Mouse (Mus musculus) telencephalon, adult 2 months (tissue): ENCODE data around the gene Commd3.

Experiments
- DNase-seq: peaks from one replicate; pipeline ENCODE4 v3.0.0-alpha.2; 2011; ENCODE audit warnings: low read depth, low spot score

The Commd3 gene

DNA sequence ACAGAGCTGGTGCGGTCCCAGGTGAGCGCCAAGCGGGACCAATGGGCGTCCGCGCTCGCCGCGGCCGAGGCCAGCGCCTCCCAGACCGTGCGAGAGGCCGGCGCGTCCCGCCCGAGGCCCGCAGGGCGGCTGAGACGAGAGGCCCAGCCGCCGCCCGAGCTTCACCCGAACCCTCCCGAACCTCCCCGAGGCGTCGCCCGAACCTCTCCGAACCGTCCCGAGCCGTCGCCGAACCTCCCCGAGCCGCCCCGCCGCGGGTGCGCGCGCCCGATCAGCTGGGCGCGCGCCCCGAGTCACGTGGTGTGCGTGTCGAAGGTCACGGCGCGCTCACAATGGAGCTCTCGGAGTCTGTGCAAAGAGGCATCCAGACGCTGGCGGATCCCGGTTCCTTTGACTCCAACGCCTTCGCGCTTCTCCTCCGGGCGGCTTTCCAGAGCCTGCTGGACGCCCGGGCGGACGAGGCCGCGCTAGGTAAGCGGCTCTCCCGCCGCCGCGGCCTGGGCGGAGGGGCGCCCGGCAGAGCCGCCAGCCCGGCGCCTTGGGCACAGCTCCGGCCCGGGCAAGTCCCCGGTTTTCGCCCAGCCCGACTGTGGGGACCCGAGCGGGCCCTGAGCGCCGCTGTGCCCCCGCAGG lies at the start of gene Commd3:
TSS of gene Commd3 (plus strand) at position 252 of the 633 bp plus-strand sequence.
- peak; percentile 78 for DNase-seq

DNA sequence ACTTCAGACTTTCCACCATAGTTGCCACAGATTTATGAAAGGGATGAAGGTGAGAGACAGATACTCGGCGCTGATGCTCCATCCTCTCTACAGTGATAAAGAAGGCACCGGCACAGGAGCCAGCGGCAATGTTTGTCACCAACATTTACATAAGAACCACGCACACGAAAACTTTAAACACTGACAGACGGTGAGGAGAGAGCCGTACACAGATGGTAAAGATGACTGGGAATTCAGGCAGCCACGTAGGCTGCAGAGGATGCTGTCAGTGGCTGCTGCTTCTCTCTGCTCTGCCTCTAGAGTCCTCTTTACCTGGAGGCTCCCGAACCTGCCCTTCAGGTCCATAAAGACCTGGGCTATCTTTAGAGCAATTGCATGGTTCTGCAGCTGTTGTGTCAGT lies 49.0 kb upstream of the Commd3 start:
- DNase-seq: peak; percentile 38

DNA sequence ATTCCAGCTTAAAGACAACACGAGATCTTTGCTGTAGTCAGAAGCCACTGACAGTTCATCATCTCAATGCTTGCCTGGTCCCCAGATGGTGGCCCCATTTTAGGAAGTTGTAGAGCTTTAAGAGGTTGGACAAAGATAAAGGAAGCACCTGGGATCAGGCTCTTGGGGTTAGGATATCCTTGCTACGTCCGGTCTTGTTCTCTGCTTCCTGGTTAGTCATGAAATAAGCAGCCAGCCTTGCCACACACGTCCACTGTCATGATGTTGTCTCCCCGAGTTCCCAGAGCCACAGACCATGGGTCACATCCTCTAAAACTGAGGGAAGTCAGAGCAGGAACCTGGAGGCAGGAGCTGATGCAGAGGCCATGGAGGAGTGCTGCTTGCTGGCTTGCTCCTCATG lies 41.6 kb upstream of the Commd3 start:
- no peak for DNase-seq

DNA sequence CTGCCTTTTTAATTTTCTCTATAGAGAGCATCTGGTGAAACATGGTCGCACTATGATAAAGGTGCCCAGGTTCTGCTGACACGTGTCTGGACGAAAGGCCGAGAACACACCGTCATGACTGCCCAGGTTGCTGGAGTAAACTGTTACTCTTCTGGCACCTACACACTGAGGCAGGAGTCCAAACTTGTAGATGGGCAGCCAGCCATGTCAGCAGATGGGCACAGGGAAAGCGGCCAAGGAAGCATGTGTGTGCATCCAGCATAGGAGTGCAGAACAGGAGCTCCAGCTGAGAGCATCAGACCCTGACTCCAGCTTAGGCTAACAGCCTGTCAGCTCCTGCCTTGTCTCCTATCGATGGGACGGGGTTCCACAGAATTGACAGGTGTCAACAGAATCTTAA lies 37.1 kb upstream of the Commd3 start:
- DNase-seq: peak; percentile 49

DNA sequence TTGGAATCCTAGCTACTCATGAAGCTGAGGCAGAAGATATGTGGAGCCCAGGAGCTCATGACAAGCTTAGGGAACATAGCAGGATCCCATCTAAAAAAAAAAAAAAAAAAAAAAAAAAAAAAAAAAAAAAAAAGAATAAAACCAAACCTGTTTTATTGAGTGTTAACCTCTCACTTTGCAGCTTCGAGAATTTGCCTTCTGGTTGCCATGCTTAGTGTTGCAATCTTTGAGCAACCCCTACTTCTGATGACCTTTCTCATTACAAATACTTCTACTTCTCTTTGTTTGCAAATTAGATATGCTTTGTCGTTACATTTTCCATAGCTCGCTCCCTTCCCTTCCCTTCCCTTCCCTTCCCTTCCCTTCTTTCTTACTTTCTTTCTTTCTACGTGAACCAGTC lies 23.6 kb upstream of the Commd3 start:
- no peak for DNase-seq

DNA sequence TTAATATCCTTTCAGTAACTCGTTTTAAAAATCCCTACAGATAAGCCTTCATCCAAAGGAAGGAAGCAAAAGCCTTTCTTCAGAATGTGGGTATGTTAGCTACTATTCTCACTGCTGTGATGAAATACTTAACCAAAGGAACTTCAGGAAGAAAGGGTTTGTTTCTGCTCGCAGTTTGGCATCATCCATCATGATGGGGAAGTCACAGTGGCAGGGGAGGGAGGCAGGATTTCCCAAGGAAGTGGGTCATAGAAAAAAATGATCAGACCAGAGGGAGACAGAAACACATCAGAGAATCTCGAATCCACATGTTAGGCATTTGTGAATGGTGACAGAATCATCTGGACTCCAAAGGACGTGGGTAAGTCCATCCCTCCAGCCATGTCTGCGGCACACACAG lies 17.4 kb upstream of the Commd3 start:
- DNase-seq: no peak

DNA sequence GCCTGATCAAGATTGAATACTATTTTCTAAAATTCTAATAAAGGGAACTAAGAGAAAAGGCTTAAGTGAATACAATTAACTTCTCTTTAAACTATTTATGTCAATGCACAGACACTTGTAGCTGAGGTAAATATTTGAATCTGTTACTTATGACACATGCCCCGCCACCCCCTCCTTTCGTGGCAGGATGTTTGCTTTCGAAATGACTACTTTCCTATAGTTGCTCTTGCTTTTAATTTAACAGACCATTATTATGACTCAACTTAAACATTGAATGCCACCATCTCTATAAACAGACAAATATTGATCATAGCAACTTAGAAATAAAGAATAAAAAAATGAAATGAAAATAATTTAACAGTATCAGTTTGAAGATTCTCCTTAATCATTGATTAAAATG lies 8.2 kb upstream of the Commd3 start:
- DNase-seq: no peak

DNA sequence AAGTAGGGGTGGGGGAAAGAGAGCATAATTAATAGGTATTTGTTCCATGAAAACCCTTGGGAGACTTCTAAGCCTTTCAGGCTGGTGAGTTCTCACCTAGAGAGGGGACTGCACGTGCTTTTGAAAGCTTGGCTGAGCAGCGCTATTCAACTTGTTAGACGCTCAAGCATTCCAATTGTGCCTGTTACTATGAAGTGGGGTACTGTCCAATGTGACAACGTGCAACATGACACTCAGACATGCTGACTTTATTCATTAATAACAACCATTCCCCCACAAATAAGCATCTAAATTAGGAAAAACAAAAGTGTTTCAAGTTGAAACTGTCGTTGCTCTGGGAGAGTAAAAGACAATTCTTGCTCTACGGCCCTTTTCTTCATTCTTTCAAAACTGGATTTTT lies 1.1 kb upstream of the Commd3 start:
- DNase-seq: no peak

DNA sequence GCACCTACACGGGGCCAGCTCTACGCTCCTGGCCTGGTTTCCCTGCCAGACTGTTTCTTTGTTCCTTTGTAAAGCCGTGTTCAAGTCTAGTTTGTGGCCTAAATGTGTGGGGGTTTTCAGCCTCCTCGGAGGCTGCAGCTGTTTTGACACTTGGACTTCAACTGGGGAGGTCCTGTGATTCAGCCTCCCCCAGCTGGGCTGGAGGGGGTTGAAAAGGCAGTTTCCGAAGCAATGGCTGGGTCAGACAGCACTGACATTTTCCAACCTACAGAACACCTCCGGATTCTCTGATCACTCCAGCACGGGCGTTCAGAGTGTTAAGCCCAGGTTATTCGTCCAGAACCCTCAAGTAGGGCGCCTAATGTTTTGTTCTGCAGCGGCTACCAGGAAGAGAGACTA lies 581 bp downstream of the Commd3 start:
- no peak for DNase-seq

DNA sequence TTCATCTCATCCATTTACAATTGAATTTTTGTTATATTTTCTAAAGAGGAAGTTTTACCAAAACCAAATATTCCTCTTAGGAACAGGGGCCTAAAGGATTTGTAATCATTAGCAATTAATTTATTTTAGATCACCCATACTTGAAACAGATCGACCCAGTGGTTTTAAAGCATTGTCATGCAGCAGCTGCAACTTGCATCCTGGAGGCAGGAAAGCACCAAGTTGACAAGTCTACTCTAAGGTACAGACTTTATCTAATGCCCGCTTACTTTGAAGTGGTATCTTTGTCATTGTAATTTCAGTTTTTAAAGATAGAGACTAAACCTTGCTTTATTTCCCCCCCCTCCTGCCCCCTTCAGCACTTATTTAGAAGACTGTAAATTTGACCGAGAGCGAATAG lies 1.6 kb downstream of the Commd3 start:
- DNase-seq: no peak

DNA sequence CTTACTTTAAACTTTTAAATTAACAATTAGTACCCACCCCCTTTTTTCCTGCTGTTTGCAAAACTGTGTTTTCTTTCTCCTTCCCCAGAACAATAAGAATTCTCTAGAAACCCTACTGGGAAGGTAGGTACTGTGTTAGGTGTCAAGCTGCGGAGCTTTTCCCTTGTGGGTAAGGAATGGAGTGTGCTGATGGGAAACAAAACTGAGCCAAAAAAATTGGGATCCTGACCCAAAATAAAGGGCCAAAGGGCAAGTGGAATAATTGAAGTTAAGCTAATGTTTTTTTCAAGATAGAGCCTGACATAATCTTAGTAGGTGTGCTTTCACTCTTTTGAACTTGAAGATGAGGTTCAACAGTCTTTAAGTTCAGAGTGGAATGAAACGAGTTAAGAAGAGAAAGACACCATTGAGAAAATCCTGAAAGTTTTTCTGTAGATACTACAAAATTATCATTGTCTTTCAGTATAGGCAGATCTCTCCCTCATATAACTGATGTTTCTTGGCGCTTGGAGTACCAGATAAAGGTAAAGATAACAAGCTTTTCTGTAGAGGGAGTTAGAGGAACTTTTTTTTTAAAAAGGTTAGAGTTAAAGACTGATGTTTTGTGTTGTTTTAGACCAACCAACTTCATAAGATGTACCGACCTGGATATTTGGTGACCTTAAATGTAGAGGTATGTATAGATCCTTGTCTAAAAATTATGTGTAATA lies 2.2 kb downstream of the Commd3 start:
- no peak for DNase-seq

DNA sequence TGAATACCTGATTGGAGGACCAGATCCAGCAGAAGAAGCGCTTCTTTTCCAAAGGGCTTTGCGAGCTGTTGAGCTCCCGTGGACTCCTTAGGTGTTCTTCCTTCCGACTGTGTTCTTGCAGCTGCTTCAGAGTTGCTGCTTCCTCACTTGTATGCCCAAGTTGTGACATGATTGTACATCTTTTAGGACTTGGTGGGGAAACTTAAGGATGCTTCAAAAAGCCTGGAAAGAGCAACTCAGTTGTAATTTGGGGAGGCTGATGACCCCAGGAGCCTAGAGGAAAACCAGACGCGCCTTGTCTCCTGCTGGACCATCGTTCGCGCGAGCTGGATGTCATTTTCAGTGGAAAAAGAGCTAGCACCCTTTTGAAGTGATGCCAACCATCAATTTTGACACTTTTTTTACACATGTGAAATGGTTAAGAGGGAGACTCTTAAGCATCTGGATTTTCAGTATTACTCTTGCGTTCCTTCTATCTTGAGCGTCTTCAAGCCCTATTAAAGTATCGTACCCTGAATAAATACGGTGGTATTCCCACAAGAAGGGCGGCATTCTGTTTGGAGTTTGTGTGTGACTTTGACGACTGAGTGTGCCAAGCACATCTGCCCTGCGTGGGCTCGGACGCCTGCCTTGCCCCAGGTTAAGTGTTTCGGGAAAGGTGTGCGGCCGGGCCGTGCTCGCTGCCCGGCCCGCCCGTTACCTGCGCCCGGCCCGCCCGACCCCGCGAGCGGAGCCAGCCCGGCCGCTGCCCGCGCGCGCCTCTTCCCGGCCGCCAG lies 3.7 kb downstream of the Commd3 start:
- DNase-seq: no peak

DNA sequence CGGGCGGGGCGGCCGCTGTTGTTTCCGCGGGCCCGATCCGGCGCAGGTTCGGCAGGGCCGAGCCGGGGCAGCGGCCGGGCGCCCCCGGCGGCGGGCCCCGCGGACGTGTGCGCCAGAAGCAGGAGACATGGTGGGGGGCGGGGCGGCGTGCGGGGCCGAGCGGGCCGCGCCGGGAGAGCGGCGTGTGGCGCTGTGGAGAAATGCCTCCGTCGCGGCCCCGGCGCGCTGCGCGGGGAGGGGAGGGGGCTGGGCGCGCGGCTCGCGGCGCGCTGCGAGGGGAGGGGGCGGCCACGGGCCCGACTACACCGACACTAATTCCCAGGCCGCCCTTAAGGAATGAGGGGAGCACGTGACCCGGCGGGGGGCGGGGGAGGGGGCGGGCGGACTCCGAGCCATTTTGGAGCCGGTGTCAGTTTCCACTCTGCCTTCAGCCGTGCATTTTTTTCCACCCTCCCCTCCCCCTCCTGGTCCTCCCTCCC lies 4.3 kb downstream of the Commd3 start:
- DNase-seq: no peak

DNA sequence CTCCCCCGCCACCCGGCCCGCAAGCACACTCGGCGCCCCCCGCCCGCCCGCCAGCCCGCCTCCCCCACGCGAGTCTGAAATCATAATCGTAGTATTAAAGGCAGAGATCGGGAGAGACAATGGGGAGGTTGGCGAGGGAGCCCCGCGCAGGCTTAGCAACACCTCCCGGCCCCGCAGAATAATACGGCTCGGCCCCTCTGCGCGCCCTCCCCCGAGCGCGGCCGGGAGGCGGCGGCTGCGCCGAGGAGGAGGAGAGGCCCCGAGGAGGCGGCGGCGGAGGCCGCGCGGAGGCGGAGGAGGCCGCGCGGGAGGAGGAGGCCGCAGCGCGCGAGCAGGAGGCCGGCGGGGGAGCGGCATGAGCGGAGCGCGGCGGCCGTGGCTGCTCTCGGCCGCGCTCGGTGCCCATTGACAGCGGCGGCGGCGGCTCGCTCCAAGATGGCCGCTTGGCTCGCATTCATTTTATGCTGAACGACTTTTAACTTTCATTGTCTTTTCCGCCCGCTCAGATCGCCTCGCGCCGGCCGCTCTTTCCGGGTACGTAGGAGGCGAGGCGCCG lies 4.8 kb downstream of the Commd3 start, which contains the start of gene Bmi1:
TSS of gene Bmi1 (plus strand) at position 83 of the 556 bp plus-strand sequence.
- no peak for DNase-seq

DNA sequence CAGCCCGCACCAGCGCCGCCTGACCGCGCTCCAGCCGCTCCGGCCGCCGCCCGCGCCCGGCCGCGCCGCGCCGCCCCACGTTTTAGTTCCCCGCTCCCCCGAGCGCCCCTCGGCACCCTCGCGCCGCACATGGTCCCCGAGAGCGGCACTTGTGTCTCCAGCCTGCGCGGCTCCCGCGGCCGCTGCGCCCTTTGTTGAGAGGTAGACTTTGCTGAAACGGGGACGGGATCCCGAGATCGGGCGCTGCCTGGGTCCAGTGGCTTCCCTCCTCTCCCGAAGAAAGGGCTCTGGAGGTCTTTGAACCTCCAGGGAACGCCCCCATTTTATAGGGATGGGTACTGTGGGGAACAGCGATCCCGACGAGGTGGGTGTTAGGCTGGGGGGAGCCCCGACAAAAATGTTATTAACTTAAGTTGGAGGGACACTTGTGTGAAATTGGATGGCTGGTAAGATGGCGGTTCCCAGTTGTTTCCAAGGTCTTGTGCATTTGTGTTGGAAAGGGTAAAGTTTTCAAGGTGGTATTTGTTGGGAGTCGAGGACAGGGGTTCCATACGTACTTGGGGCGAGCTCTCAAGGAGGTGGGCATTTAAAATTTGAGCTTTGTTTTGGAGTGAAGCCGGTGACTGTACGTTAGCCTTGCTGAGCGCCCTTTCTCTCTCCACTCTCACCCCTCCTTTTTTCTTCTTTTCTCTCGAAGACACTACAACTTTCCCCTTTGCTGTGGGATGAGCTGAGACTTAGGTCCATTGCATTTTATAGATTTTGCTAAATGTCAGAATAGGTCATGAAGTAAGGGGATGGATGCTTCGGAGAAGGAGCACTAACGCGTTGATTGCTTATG lies 5.7 kb downstream of the Commd3 start:
- no peak for DNase-seq

DNA sequence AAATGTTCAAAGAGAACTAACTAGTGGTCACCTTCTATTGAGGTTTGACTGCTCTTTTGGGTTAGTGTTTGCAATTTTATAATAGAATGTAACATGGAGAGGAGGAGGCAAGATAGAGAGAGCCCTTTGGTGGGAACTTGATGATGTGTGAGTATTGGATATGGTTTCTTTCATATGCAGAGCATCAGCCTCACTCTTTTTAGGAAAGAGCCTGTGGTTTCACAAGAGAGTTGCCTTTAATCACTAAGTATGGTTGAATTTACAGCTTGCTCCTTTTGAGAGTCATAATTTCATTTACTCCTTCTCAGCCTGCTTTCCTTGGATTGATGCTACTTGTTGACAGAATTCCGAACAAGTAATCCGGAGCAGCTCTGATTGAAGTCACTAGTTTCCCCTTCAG lies 7.5 kb downstream of the Commd3 start:
- no peak for DNase-seq

DNA sequence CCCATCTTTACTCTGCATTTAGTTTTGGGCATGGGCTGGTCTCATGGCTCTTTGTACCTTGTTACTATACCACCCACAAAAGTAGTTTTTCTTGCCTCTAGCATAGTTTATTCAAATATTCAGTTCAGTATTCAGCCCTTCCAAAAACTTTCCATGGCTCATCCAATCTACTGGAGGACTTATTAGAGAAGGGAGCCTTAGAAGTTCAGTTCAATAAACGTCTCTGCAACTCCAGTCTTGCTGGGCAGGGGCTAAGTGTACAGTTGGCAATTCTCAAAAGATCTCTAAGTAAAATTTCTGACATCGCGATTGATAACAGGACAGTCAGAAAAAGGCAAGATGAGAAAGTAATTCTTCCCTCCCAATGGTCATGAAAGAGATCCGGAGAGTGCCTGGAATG lies 8.3 kb downstream of the Commd3 start:
- no peak for DNase-seq

DNA sequence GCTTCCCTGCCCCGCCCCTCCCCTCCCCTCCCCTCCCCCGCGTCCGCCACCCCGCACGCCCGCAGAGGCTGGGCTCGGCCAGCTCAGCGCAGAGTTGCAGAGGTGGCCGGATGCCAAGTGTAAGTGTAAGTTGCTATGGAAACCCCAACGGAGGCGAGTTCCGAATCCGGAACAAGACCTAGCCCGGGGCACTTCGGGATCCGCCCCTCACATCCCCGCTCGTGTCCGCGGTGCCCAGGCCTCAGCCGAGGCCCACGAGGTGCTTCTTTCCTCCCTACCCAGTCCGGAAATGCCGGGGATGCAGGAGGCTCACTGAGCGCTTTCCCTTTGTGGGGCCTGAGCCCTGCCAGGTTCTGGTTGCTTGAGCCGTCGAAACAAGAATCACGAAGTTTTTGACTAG lies 8.8 kb downstream of the Commd3 start:
- DNase-seq: no peak

DNA sequence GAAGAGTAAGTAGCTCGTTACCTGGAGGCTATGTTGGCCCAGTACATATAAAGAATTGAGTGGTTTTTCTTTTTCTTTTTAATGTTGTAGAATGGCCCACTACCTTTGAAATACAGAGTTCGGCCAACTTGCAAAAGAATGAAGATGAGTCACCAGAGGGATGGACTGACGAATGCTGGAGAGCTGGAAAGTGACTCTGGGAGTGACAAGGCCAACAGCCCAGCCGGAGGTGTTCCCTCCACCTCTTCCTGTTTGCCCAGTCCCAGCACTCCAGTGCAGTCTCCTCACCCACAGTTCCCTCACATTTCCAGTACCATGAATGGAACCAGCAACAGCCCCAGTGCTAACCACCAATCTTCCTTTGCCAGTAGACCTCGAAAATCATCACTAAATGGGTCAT lies 11.9 kb downstream of the Commd3 start:
- DNase-seq: no peak

DNA sequence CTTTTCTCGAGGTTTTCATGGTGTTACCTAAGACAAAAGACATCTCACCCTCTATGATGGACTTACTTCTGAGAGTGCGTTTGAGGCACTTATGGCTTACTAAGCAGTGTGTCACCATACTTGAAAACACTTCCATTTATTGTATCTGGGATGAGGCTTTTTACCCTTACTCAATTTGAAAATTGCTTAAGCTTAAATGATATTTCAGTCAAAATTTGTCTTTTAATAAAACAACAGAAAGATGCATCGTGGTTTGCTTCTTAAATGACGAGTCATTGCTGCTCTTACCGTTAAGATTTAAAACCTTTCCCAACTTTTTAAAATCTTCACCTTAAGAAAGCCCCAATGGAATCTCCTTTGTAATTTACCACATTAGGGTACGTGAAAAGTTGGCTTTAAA lies 14.2 kb downstream of the Commd3 start:
- DNase-seq: no peak

DNA sequence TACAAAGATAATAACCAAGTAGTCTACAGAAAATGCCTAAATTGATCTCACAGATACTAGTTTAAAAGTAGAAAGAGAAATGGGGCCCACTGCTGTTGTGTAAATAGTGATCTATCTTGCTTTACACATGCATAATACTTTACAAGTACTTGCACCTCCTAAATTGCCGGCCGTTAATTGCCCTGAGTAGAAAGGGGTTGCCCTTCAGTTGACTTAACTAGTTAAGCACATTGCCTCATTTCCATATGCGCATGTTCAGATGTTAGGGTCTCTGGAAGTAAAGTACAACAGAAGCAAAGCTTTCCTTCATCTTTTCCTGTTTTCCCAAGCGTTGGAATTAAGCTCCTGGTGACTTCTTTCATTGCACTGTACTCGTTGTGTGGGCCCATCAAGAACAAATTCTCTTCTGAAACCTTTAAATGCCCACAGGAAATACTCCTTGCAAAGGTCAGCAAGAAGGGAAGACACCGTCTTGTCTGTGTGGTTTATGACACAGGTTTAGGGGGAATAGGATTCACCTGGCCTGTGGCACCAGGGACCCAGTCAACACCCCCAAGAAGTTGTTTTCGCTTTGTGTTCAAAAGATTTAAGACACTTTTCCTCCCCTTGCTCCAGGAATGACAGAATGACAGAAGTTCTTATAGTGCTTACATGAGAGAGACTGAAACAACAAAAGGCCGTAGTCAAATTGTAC lies 14.8 kb downstream of the Commd3 start:
- no peak for DNase-seq
